Mouse (Mus musculus): ENCODE data around the gene Smarce1. TPM values are rescaled to one million over a fixed set of nuclear protein-coding genes. Genes with fewer than 3 reads are reported as not detected.

Gene Smarce1
- polyA plus RNA-seq, 1 experiment from 2014 or later = 150 TPM

DNA sequence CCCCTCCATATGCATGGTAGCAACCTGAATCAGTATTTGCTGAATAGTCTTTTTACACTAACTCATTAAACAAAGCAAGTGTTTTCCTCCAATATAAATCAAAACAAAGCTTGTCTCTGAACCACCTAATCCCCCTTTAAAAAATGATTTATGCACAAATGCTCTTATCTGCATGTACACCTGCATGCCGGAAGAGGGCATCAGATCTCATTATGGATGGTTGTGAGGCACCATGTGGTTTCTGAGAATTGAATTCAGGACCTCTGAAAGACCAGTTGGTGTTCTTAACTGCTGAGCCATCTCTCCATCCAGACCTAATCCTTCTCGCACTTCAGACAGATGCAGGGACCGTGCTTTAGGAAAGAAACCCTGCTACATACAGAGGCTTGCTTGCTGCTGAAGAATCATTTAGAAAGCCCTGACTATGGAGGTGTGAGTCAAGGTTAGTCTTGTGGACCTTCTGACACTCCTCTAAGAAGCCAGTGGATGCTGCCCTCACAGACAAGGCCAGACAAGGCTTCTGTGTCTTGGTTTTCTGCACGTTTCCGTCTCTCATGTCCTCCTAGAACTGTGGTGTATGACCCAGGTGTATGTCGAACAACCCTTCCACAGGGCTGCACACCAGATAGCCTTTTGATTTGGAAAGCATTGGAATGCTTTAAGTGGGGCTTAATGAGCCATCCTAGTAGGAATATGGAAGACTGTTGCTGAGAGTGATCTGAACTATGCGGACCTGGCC, 13.4 kb downstream of the Smarce1 start:
- Histone ChIP-seq H3K4me2 (no peak overlapping the region), H3K27ac (ENCODE audit: low read depth, low read length) (no peak overlapping the region), H3K27me3 (replicated peaks; ENCODE audit: control insufficient read depth, insufficient read depth, low read length) (no peaks in the 10 kb centered on the region), H3K4me1 (replicated peaks; ENCODE audit: control insufficient read depth, insufficient read depth, low read length) (no peaks in the 10 kb centered on the region; the same call in 1 of the 2 replicates), H3K9me3 (ENCODE audit: control insufficient read depth, low read length) (no peaks in the 10 kb centered on the region), H3K36me3 (ENCODE audit: control insufficient read depth, insufficient read depth, low read length) (peaks cover 64% of the 10 kb centered on the region), H3K9ac (ENCODE audit: low read depth, low read length) (no peak overlapping the region), H3K4me3 (ENCODE audit: low read depth, low read length) (no peak overlapping the region)
- DNase-seq (ENCODE audit: low spot score) (no peak), ATAC-seq (replicated peaks; ENCODE audit: low FRiP score) (no peak)
- 88% methylated on average over 7 of the region's 7 CpGs for WGBS

- Histone ChIP-seq H3K27ac (ENCODE audit: low read depth, low read length) (no peak overlapping the region), H3K4me2 (no peak overlapping the region), H3K27me3 (replicated peaks; ENCODE audit: control insufficient read depth, insufficient read depth, low read length) (no peaks in the 10 kb centered on the region), H3K9me3 (ENCODE audit: control insufficient read depth, low read length) (no peaks in the 10 kb centered on the region), H3K36me3 (ENCODE audit: control insufficient read depth, insufficient read depth, low read length) (peaks cover 66% of the 10 kb centered on the region), H3K9ac (ENCODE audit: low read depth, low read length) (no peak overlapping the region), H3K4me1 (replicated peaks; ENCODE audit: control insufficient read depth, insufficient read depth, low read length) (no peaks in the 10 kb centered on the region; the same call in 1 of the 2 replicates), H3K4me3 (ENCODE audit: low read depth, low read length) (no peak overlapping the region)
- ATAC-seq (replicated peaks; ENCODE audit: low FRiP score) = no peak
- DNase-seq (ENCODE audit: low spot score) = no peak
- WGBS = 86% methylated on average over 3 of the region's 3 CpGs
These were observed 14.6 kb downstream of the Smarce1 start for GRCm38 (mm10) chr11:99216181-99216580.

- peak; percentile 70; the same call in 1 of the 2 replicates for ATAC-seq (replicated peaks; ENCODE audit: low FRiP score)
These were observed 18.1 kb downstream of the Smarce1 start for GRCm38 (mm10) chr11:99212693-99213092.

GRCm38 (mm10) chr11:99211964-99212363, 18.9 kb downstream of the Smarce1 start:
- Histone ChIP-seq H3K4me1 (replicated peaks; ENCODE audit: control insufficient read depth, insufficient read depth, low read length) (peaks cover 6% of the 10 kb centered on the region; the same call in 1 of the 2 replicates), H3K27me3 (replicated peaks; ENCODE audit: control insufficient read depth, insufficient read depth, low read length) (no peaks in the 10 kb centered on the region), H3K4me2 (no peak overlapping the region), H3K36me3 (ENCODE audit: control insufficient read depth, insufficient read depth, low read length) (peaks cover 51% of the 10 kb centered on the region), H3K4me3 (ENCODE audit: low read depth, low read length) (no peak overlapping the region), H3K27ac (ENCODE audit: low read depth, low read length) (no peak overlapping the region), H3K9ac (ENCODE audit: low read depth, low read length) (no peak overlapping the region), H3K9me3 (ENCODE audit: control insufficient read depth, low read length) (no peaks in the 10 kb centered on the region)
- WGBS = 79% methylated on average over 2 of the region's 2 CpGs
- DNase-seq (ENCODE audit: low spot score) (no peak), ATAC-seq (replicated peaks; ENCODE audit: low FRiP score) (no peak)

More at GRCm38 (mm10) chr11:99212693-99213092, 18.1 kb downstream of the Smarce1 start:
- peaks cover 58% of the 10 kb centered on the region for H3K36me3 ChIP-seq (ENCODE audit: control insufficient read depth, insufficient read depth, low read length)
- WGBS = 67% methylated on average over 7 of the region's 7 CpGs
- peaks cover under 1% of the 10 kb centered on the region; the same call in 1 of the 2 replicates for H3K4me1 ChIP-seq (replicated peaks; ENCODE audit: control insufficient read depth, insufficient read depth, low read length)
- no peak for DNase-seq (ENCODE audit: low spot score)
- H3K27me3 ChIP-seq (replicated peaks; ENCODE audit: control insufficient read depth, insufficient read depth, low read length) = no peaks in the 10 kb centered on the region
- no peak overlapping the region for H3K4me2 ChIP-seq
- no peak overlapping the region for H3K4me3 ChIP-seq (ENCODE audit: low read depth, low read length)
- no peaks in the 10 kb centered on the region for H3K9me3 ChIP-seq (ENCODE audit: control insufficient read depth, low read length)
- H3K27ac ChIP-seq (ENCODE audit: low read depth, low read length) = no peak overlapping the region
- H3K9ac ChIP-seq (ENCODE audit: low read depth, low read length) = no peak overlapping the region

- H3K4me3 ChIP-seq (ENCODE audit: low read depth, low read length) = no peak overlapping the region
These were observed 22.6 kb downstream of the Smarce1 start for GRCm38 (mm10) chr11:99208105-99208669.

DNA sequence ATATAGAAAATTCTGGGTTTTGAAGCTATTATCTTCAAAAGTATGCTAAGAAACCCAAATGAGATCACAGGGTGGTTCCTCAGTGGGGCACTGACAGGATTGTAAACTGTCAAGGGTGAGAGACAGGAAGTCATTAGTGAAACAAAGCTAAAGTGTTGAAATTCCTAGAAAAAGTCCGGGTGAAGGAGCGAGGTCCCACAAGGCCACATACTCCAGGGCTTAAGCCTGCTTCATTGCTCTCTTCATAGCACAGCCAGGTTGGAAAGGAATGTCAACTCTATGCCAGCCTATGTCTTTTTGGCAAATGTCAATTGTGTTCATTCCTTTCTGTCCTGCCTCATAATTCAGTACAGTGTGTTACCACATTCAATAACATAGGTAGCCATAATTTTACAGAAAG, 23.4 kb downstream of the Smarce1 start:
- DNase-seq (ENCODE audit: low spot score) = no peak
- peaks cover 6% of the 10 kb centered on the region; the same call in 1 of the 2 replicates for H3K4me1 ChIP-seq (replicated peaks; ENCODE audit: control insufficient read depth, insufficient read depth, low read length)
- WGBS = 24% methylated on average over 2 of the region's 2 CpGs

More at GRCm38 (mm10) chr11:99208105-99208669, 22.6 kb downstream of the Smarce1 start:
- Histone ChIP-seq H3K9ac (ENCODE audit: low read depth, low read length) (no peak overlapping the region), H3K27ac (ENCODE audit: low read depth, low read length) (no peak overlapping the region), H3K4me1 (replicated peaks; ENCODE audit: control insufficient read depth, insufficient read depth, low read length) (peaks cover 6% of the 10 kb centered on the region; the same call in 1 of the 2 replicates), H3K36me3 (ENCODE audit: control insufficient read depth, insufficient read depth, low read length) (peaks cover 18% of the 10 kb centered on the region), H3K27me3 (replicated peaks; ENCODE audit: control insufficient read depth, insufficient read depth, low read length) (no peaks in the 10 kb centered on the region), H3K9me3 (ENCODE audit: control insufficient read depth, low read length) (no peaks in the 10 kb centered on the region), H3K4me2 (no peak overlapping the region)
- no peak for DNase-seq (ENCODE audit: low spot score)
- no peak for ATAC-seq (replicated peaks; ENCODE audit: low FRiP score)
- 70% methylated on average over 8 of the region's 8 CpGs for WGBS

DNA sequence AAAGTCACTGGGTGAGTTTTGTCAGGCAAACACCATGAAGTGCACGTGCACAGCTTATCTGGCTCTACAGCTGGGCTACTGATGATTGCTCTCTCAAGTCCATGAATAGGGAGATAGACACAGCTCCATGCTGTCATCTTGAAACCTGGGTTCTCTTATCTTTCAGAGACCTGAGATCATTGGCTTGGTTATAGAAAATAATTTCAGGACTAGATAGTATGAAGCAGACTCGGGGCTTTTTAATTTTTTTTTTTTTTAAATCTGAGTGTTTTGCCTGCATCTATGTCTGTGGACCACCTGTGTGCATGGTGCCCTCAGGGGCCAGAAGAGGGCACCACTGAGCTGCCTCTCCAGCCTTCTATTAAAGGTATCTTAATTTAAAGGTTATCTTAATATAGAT, 23.9 kb downstream of the Smarce1 start:
- Histone ChIP-seq H3K27ac (ENCODE audit: low read depth, low read length) (no peak overlapping the region), H3K4me2 (no peak overlapping the region), H3K36me3 (ENCODE audit: control insufficient read depth, insufficient read depth, low read length) (peaks cover 9% of the 10 kb centered on the region), H3K27me3 (replicated peaks; ENCODE audit: control insufficient read depth, insufficient read depth, low read length) (no peaks in the 10 kb centered on the region), H3K4me1 (replicated peaks; ENCODE audit: control insufficient read depth, insufficient read depth, low read length) (peaks cover 6% of the 10 kb centered on the region; the same call in 1 of the 2 replicates), H3K9me3 (ENCODE audit: control insufficient read depth, low read length) (no peaks in the 10 kb centered on the region), H3K9ac (ENCODE audit: low read depth, low read length) (no peak overlapping the region), H3K4me3 (ENCODE audit: low read depth, low read length) (no peak overlapping the region)
- DNase-seq (ENCODE audit: low spot score) (no peak), ATAC-seq (replicated peaks; ENCODE audit: low FRiP score) (peak; percentile 92)
- 13% methylated on average over 2 of the region's 2 CpGs for WGBS

More for the DNA sequence above, 23.4 kb downstream of the Smarce1 start:
- H3K4me2 ChIP-seq = no peak overlapping the region
- H3K27me3 ChIP-seq (replicated peaks; ENCODE audit: control insufficient read depth, insufficient read depth, low read length) = no peaks in the 10 kb centered on the region
- no peak for ATAC-seq (replicated peaks; ENCODE audit: low FRiP score)
- H3K4me3 ChIP-seq (ENCODE audit: low read depth, low read length) = no peak overlapping the region
- H3K36me3 ChIP-seq (ENCODE audit: control insufficient read depth, insufficient read depth, low read length) = peaks cover 12% of the 10 kb centered on the region
- no peak overlapping the region for H3K27ac ChIP-seq (ENCODE audit: low read depth, low read length)
- H3K9me3 ChIP-seq (ENCODE audit: control insufficient read depth, low read length) = no peaks in the 10 kb centered on the region
- no peak overlapping the region for H3K9ac ChIP-seq (ENCODE audit: low read depth, low read length)

GRCm38 (mm10) chr11:99189154-99189582, 41.6 kb downstream of the Smarce1 start:
- WGBS = 22% methylated on average over 14 of the region's 14 CpGs
- no peak for ATAC-seq (replicated peaks; ENCODE audit: low FRiP score)
- no peak for DNase-seq (ENCODE audit: low spot score)
- H3K9ac ChIP-seq (ENCODE audit: low read depth, low read length) = no peak overlapping the region
- no peaks in the 10 kb centered on the region for H3K4me1 ChIP-seq (replicated peaks; ENCODE audit: control insufficient read depth, insufficient read depth, low read length)
- no peaks in the 10 kb centered on the region for H3K9me3 ChIP-seq (ENCODE audit: control insufficient read depth, low read length)
- no peaks in the 10 kb centered on the region; the same call in 1 of the 2 replicates for H3K27me3 ChIP-seq (replicated peaks; ENCODE audit: control insufficient read depth, insufficient read depth, low read length)
- no peak overlapping the region for H3K4me3 ChIP-seq (ENCODE audit: low read depth, low read length)
- no peaks in the 10 kb centered on the region for H3K36me3 ChIP-seq (ENCODE audit: control insufficient read depth, insufficient read depth, low read length)
- H3K27ac ChIP-seq (ENCODE audit: low read depth, low read length) = no peak overlapping the region
- H3K4me2 ChIP-seq = no peak overlapping the region
